Comparison of ENCODE assay signal across 19 mouse cellular contexts in the genomic region with DNA sequence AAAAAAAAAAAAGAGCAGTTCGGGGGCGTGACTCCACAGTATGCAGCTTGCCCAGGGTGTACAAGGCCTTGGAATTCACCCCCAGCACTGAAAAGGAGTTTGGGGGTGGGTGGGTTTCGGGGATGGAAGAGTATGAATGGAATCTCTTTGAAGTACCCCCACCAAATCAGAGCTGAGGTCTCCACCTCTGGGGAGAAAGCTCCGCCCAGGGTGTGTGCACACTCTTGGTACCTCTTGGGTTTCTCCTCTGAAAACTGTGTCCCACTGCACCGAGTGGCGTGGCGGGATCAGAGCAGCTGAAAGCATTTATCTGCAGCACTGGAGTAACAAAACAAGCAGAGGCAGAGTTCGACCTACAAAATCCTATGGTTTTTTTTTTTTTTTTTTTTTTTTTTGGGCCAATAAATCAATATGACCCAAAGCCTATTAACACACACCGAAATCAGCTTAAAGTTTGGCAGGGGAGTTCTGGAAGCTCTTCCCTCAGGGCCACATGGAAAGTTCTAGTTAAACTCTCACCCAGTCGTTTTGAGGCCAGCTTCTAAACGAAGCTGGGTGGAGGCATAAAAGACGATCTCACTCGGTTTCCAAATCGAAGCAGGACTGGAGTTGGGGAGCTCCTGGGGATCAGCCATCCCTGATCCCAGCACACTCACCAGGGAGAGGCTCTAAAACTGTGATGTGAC.
DNase-seq lines count a peak whose midpoint lies in the region; ATAC-seq lines count a peak whose summit lies in the region.
"Had no signal": no experiment of that assay in that cellular context is flagged by ENCODE, and none has a peak within 500 bp of the region (broad histone marks: within the 10 kb centered on the region; RNA-seq: fewer than 3 reads in every experiment).

No protein-coding gene starts in this region.

- 48% methylated on average over 14 of the region's 14 CpGs for WGBS in stomach, embryonic 16.5 days
- 48% methylated on average over 14 of the region's 14 CpGs for WGBS in kidney, embryonic 14.5 days

- no peak overlapping the region for H3K4me2 ChIP-seq in stomach, embryonic 16.5 days (ENCODE audit: low read depth, low read length)
- H3K4me2 ChIP-seq in kidney, embryonic 14.5 days (replicated peaks; ENCODE audit: low read depth, low read length), result no peak overlapping the region
- H3K4me2 ChIP-seq: hindbrain, embryonic 13.5 days; midbrain, embryonic 13.5 days had no signal

- peak overlapping the region; percentile 26; the same call in 1 of the 2 replicates for H3K4me3 ChIP-seq in brown adipose tissue, adult 24 weeks (ENCODE audit: insufficient read depth, low read depth, low read length)
- no peak overlapping the region for H3K4me3 ChIP-seq in stomach, embryonic 16.5 days (replicated peaks; ENCODE audit: low read length)
- H3K4me3 ChIP-seq in kidney, embryonic 14.5 days (ENCODE audit: low read length), result no peak overlapping the region
- H3K4me3 ChIP-seq: gastrocnemius, adult 2 months; heart, adult 2 months; hindbrain, embryonic 13.5 days; midbrain, embryonic 13.5 days had no signal

- peaks cover 8% of the 10 kb centered on the region for H3K4me1 ChIP-seq in brown adipose tissue, adult 24 weeks (ENCODE audit: control insufficient read depth, insufficient read depth, insufficient read length, low read length)
- peaks cover under 1% of the 10 kb centered on the region for H3K4me1 ChIP-seq in stomach, embryonic 16.5 days (ENCODE audit: control insufficient read depth, insufficient read depth, low read length)
- H3K4me1 ChIP-seq in kidney, embryonic 14.5 days (ENCODE audit: control insufficient read depth, insufficient read depth, low read length), result peaks cover 23% of the 10 kb centered on the region

- H3K9ac ChIP-seq in stomach, embryonic 16.5 days (ENCODE audit: low read length), result no peak overlapping the region
- no peak overlapping the region for H3K9ac ChIP-seq in kidney, embryonic 14.5 days (ENCODE audit: low read depth, low read length)
- H3K9ac ChIP-seq: hindbrain, embryonic 13.5 days; midbrain, embryonic 13.5 days had no signal

- peak; percentile 34 for DNase-seq in embryo, embryonic 11 days
- no peak for DNase-seq in embryo, embryonic 9.5 days (ENCODE audit: extremely low spot score)
- DNase-seq in gonadal fat pad, adult 2 months (ENCODE audit: low read depth), result peak; percentile 76
- DNase-seq in cerebellum, postnatal 4 days (ENCODE audit: low spot score in 2 of 2), result no peak
- DNase-seq in cerebellum, postnatal 14 days, result no peak
- DNase-seq: adrenal gland, postnatal 14 days; cerebellum, adult 9-11 months; gastrocnemius, adult 2 months; heart, adult 2 months; kidney, postnatal 36 days; thymus, adult 2 months had no signal

- no peaks in the 10 kb centered on the region for H3K36me3 ChIP-seq in stomach, embryonic 16.5 days (ENCODE audit: control insufficient read depth, insufficient read depth, low read length)
- no peaks in the 10 kb centered on the region for H3K36me3 ChIP-seq in kidney, embryonic 14.5 days (ENCODE audit: control insufficient read depth, insufficient read depth, low read length)
- H3K36me3 ChIP-seq: hindbrain, embryonic 13.5 days; midbrain, embryonic 13.5 days had no signal

- no peak for ATAC-seq in stomach, embryonic 16.5 days (ENCODE audit: insufficient read depth, low FRiP score)
- ATAC-seq in kidney, embryonic 14.5 days (ENCODE audit: low FRiP score, low TSS enrichment), result no peak; the same call in 1 of the 2 replicates
- ATAC-seq: forebrain, embryonic 16.5 days; intestine, postnatal 0 days; midbrain, embryonic 13.5 days had no signal

- H3K27me3 ChIP-seq in stomach, embryonic 16.5 days (ENCODE audit: control insufficient read depth, insufficient read depth, low read length), result no peaks in the 10 kb centered on the region
- H3K27me3 ChIP-seq in kidney, embryonic 14.5 days (ENCODE audit: control insufficient read depth, insufficient read depth, low read length), result no peaks in the 10 kb centered on the region

- peak overlapping the region; percentile 83 for H3K27ac ChIP-seq in brown adipose tissue, adult 24 weeks (replicated peaks; ENCODE audit: low read depth, low read length)
- peak overlapping the region; percentile 50; the same call in 1 of the 2 replicates for H3K27ac ChIP-seq in stomach, embryonic 16.5 days (ENCODE audit: low read length)
- no peak overlapping the region for H3K27ac ChIP-seq in kidney, embryonic 14.5 days (ENCODE audit: low read depth, low read length)
- H3K27ac ChIP-seq: gastrocnemius, adult 2 months; heart, adult 2 months; hindbrain, embryonic 13.5 days; macrophage; midbrain, embryonic 13.5 days had no signal

- H3K9me3 ChIP-seq in stomach, embryonic 16.5 days (replicated peaks; ENCODE audit: control insufficient read depth, low read length), result no peaks in the 10 kb centered on the region
- H3K9me3 ChIP-seq in kidney, embryonic 14.5 days (ENCODE audit: control insufficient read depth, low read length), result no peaks in the 10 kb centered on the region
- H3K9me3 ChIP-seq: midbrain, embryonic 13.5 days had no signal

Comparison
In these comparisons a context has a peak if more than half of its experiments do, and no peak if none do; other contexts are left out.
1. DNase-seq: peak in embryo, embryonic 11 days (single experiment) and gonadal fat pad, adult 2 months (single experiment); none in embryo, embryonic 9.5 days (single experiment), cerebellum, postnatal 4 days (0 of 2) and cerebellum, postnatal 14 days (0 of 2).